Mouse (Mus musculus): Measurements from ENCODE around the gene Pla2g4b.

Gene Pla2g4b

GRCm38 (mm10) chr2:120065243-120065642, 32.0 kb downstream of the Pla2g4b start:
- no peak for DNase-seq

GRCm38 (mm10) chr2:120066224-120066623, 33.0 kb downstream of the Pla2g4b start:
- DNase-seq = no peak

GRCm38 (mm10) chr2:120068555-120069465, 35.6 kb downstream of the Pla2g4b start:
- peak; percentile 24 for DNase-seq

DNA sequence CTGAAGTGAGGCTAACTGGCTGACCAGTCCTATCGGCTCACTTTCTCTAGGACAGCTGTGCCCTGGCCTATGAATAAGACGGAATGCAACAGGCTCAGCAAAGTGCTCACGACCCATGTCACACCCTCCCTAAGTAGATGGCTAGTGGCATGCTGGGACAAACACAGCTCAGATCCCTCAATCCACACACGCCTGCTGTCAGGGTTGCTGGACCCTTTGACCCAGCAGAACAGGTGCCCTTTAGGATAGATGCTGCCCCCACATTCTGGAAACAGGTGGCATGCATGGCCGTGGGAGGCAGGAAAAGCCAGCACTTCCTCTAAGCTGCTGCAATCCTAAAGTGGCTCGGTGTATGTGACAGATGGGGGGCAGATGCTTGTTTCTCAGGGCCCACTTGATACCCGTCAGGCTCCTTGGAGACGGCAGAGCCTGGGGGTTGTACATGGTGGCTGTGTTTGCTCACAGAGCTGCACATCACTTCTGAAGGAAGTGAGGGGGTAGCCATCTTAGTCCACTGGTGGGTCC, 36.3 kb downstream of the Pla2g4b start:
- no peak for DNase-seq

- DNase-seq = no peak
Observed at GRCm38 (mm10) chr2:120074096-120074495, 40.9 kb downstream of the Pla2g4b start.

DNA sequence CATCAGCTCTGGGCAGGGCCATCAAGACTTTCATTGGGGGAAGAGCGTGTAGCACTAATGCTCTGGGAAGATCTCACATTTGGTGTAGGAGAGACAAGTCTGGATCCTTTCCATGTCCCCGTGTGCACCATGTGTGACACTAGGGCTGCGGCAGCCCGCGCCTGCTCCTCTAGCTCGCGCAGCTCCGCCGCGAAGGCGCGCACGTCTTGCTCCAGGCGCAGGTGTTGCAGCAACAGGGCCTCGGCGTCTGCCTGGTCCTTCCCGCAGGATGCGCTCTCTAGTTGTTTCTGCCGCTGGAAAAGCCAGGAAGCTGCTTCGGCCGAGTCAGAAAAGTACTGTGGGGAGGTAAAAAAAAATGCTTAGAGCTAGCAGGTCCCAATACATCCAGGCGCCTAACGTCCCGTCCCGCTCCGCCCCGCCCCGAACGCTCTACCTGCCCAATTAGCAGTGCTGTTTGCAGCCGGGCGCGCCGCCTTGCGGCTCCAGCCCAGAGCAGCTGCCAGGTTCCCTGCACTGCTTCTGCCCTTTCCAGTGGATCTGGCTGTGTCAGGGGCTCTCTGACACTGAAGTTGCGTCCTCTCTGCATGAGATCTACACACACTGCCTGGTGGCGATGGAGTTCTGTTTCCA, 43.0 kb downstream of the Pla2g4b start:
- DNase-seq = peak; percentile 69

DNA sequence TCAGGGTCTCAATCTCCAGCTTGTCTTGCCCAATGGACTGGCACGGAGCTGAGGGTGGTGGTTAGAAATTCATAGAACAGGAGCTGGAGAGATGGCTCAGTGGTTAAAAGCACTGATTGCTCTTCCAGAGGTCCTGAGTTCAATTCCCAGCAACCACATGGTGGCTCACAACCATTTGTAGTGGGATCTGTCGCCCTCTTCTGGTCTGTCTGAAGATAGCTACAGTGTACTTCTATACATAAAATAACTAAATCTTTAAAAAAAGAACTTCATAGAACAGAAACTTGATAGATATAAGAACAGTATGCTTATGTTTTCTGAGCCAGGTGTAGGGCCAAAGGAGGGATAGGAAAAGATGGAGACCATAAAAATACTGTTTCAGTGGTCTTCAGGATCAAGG, 49.2 kb downstream of the Pla2g4b start:
- DNase-seq = no peak

DNA sequence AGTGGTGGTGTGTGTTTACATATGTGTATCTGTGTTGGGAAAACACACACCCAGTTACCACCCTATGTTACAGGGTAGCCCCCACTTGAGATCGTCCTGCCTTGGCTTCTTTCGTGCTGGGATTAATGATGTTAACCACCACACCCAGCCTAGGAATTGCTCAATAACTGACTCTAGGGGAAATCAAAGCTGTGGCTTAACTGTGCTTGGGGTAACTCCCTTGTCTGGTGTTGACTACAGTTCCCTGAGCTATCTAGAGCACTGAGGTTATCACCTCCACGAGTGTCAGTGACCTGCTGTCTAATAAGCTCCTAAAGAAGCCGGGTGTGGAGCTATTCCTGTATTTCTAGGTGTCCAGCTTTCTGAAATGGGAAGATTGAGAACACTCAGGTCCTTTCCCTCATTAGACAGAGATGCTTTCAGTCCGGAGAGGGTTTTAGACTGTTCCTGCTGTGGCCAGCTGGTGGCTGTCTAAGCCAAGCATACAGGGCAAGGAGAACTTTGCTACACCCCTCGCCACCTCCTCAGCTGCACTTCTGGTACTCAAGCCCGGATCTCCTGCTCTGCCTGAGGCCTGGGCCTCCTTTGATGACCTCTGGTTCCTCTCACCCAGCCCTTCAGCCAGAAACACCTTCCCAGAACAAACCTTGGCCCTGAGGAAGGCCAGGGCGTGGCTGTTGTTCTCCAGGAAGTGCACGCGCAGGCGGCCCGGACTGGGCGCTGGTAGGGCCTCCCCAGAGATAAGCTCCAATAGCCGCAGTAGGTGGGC, 51.6 kb downstream of the Pla2g4b start:
- no peak for DNase-seq

GRCm38 (mm10) chr2:120086038-120086437, 52.8 kb downstream of the Pla2g4b start:
- DNase-seq = no peak

DNA sequence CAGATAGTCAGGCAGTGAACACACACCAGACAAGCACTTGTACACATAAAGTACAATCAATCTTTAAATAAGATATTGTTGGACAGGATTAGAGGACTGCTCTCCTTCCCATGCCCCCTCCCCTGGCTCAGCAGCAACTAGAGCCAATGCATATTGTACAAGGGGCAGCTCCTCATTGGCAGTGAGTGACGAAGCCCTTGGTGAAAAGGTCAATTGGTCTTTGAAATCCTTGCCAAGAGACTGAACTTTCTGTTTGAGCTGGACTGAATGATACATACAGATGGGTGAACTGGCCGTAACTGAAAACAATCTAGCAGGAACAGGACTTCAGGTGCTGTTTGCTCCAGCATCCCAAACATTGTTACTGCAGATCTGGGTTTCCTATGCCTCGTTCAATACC, 54.2 kb downstream of the Pla2g4b start:
- DNase-seq = no peak

GRCm38 (mm10) chr2:120087897-120088296, 54.7 kb downstream of the Pla2g4b start:
- DNase-seq = no peak

GRCm38 (mm10) chr2:120090979-120091378, 57.8 kb downstream of the Pla2g4b start:
- no peak for DNase-seq

All from thymus, postnatal 14 days (tissue).